Mouse (Mus musculus) brown adipose tissue, adult 24 weeks (tissue): ENCODE measurements around the gene Col6a4. TPM values are rescaled to one million over a fixed set of nuclear protein-coding genes. Genes with fewer than 3 reads are reported as not detected.

Source experiments
- H3K27ac ChIP-seq: fragments of 200-500 bp; replicated peaks from 2 replicates; pipeline ENCODE4 v1.5.1; 2012; ENCODE audit warnings: low read depth, mild to moderate bottlenecking, low read length
- H3K4me1 ChIP-seq: fragments of 200-500 bp; 2 replicates; pipeline ENCODE4 v1.6.1; 2012; ENCODE audit warnings: low read length, mixed read lengths; ENCODE audit not compliant: control insufficient read depth, insufficient read depth, insufficient read length
- H3K4me3 ChIP-seq: fragments of 200-500 bp; 2 replicates; pipeline ENCODE4 v1.5.1; 2012; ENCODE audit warnings: low read depth, mild to moderate bottlenecking, low read length, moderate library complexity; ENCODE audit not compliant: insufficient read depth
- polyA plus RNA-seq: library from polyadenylated mRNA; stranded (reverse); fragments of >200 nt; gene quantifications from 2 replicates; pipeline ENCODE4 v1.2.4, GENCODE M21; 2012; ENCODE audit not compliant: missing spikeins, insufficient read depth, insufficient read length

Col6a4 gene
- polyA plus RNA-seq, 1 experiment: not detected

DNA sequence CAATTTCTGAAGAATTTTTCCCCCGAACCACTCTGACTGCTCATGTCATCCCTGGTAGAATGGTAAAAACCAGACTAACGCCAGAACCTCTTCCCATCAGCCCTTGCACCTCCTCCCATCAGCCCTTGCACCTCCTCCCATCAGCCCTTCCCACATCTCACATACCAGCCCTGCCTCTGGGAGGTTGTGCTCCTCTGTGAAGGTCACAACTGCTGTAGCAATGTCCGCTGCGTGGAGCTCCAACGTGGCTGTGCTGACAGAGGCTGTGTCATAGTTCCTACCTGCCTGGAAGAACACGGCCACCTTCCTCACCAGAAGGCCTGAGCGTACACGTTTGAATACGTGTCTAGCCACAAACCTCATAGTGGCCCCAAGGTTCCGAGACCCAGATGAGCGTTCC, 83.4 kb downstream of the Col6a4 start:
- Histone ChIP-seq H3K4me3 (no peak overlapping the region), H3K27ac (no peak overlapping the region), H3K4me1 (no peaks in the 10 kb centered on the region)

DNA sequence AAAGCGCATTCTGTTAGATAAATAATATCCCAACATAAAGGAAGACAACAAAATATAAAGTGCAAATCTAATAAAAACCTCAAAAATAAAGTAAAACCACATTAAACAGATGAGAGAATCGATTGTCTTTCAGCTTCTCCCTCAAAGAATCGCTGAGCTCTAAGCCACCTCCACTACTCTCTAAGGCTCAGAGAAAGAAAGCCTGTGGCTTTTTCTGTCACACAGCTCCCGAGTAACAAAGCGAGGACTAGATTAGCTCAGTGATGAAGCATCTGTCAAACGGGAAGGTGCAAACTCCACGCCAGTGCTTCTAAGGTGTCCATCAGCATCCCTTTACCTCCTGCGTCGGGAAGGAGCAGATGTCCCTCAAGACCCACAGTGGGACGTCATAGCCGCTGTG, 98.6 kb downstream of the Col6a4 start:
- Histone ChIP-seq H3K4me3 (no peak overlapping the region), H3K4me1 (no peaks in the 10 kb centered on the region), H3K27ac (no peak overlapping the region)

DNA sequence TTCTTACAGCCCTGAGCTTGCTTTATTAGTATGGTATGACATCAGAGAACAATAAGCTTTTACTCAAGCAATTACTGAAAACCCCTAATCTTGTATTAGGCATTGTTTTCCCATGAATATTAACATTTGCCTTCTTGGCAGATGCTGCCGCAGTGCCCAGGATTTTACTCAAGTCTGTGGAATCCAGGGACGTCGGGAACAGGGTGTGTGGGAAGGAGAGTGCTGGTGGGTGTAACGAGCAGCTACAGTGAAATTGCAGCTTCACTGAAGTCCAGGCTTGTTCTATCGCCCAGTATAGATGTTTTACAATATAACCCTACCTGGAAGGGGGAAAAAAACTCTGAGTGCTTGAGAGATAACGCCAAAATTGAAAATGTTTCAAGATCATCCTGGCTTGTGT, 104.2 kb downstream of the Col6a4 start:
- Histone ChIP-seq H3K27ac (no peak overlapping the region), H3K4me3 (no peak overlapping the region), H3K4me1 (no peaks in the 10 kb centered on the region)

DNA sequence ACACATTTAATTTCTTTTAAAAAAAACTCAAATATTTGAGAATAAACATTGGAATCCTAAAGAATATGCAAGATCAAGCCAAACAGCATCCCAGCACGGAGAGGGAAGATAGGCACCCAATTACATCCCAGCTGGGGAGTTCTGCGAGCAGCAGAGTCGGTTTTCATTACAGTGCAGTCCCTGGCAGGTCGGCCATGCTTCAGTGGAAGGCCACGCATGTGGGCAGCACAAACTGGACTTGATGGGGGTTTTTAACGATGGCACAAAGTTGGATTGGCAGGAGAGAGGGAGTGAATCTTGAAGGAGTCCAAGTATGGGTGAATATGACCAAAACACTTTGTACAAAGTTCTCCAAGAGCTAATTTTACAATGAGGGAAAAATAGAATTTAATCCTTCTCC, 106.5 kb downstream of the Col6a4 start:
- H3K27ac ChIP-seq: no peak overlapping the region
- no peaks in the 10 kb centered on the region for H3K4me1 ChIP-seq
- H3K4me3 ChIP-seq: no peak overlapping the region

DNA sequence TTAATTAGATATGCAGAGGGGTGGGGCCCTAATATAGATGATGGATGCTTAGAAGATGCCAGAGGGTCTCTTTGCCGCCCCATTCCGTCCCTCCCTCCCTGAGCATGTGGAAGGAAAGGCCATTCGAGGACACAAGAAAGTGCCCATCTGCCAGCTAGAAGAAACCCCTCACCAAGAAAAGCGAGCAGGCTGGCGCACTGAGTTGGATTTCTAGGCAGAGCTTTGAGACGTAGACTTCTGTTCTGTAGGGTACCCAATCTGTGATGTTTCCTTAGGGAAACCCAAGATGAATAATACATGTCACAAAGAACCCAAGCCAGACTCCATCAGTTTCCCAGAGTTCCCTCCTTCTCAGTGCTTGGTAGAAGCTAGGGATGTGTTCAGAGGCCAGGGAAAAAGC, 107.1 kb downstream of the Col6a4 start:
- no peaks in the 10 kb centered on the region for H3K4me1 ChIP-seq
- H3K27ac ChIP-seq: no peak overlapping the region
- no peak overlapping the region for H3K4me3 ChIP-seq

DNA sequence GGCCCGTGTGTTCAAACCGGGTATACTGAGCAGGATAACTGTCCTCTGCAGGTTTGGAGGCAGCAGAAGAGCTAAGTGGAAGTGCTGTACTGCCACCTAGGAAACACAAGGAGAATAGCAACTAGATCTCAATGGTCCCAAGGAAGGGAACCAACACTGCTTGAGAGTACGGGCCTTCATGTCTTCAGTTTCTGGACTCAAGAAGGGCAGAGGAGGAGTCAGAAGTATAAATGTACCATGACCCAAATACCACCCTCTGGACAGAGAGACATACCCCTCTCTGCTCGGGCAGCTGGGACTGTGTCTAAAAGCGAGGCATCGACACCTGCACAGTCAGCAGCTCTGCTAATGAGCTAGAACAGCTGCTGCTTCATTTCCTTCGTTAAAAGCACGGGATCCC, 108.5 kb downstream of the Col6a4 start:
- H3K27ac ChIP-seq: no peak overlapping the region
- H3K4me1 ChIP-seq: no peaks in the 10 kb centered on the region
- H3K4me3 ChIP-seq: no peak overlapping the region

DNA sequence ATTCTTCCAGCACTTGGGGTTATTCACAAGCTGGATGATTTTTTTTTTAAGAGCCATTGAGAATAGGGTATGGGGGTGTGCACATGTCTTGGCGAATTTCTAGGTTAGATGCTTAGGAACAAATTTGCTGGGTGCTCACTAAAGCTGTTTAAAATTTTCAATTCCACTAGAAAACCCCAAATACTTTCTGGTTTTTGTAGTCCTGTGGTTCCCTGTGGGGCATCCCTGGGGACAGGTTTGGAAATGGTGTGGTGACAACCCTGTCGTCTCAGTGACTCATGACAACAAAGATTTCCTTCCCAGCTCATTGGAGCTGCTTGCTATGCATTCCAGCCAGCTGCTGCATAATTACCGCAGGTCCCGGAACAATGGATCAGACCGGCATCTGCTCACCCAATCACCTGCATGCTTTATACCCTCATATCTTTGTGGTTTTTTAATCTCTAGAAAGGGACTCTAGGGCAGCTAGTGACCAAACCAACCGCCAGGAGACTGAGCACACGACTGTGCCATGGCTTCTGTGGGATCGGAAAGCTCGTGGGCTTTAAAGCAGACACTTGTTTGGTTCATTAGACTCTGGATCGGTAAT, 111.6 kb downstream of the Col6a4 start:
- no peaks in the 10 kb centered on the region for H3K4me1 ChIP-seq
- H3K27ac ChIP-seq: no peak overlapping the region
- H3K4me3 ChIP-seq: no peak overlapping the region

DNA sequence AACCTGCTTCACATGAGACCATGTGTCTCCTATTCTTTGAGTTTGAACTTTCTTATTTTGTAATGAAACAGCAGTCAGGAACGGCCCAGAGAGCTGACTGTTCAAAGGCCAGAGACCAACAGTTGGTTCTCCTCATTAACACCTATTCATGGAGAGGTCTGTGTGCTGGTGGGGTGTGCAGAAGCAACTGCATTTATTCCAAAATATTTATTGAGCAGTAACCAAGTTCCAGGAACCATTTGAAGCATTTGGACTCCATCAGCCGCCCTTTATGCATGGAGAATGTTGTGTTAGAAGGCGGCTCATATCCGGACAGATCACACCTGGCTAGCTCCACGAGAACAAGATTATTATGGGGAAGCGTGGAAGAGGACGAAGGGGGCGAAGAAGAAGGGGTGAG, 118.1 kb downstream of the Col6a4 start:
- Histone ChIP-seq H3K27ac (no peak overlapping the region), H3K4me3 (no peak overlapping the region), H3K4me1 (no peaks in the 10 kb centered on the region)

DNA sequence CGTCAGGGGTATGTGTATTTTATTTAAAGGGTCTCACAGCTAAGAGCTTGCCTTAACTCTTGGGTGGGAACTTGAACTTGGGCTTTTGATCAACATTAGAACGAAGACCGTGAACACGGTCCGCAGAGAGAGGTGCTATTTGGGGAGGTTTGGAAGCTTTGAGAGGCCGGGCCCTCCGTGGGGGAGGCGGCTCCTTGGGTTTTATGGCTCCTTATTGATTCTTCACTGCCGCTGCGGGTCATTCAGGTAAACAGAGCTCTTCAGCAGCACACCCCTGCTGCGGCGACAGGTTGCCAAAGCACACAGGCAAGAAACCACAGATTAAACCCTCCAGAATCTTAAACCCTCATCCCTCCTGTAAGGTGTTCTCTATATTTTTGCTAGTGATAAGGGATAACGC, 119.7 kb downstream of the Col6a4 start:
- Histone ChIP-seq H3K4me1 (no peaks in the 10 kb centered on the region), H3K27ac (no peak overlapping the region), H3K4me3 (no peak overlapping the region)

DNA sequence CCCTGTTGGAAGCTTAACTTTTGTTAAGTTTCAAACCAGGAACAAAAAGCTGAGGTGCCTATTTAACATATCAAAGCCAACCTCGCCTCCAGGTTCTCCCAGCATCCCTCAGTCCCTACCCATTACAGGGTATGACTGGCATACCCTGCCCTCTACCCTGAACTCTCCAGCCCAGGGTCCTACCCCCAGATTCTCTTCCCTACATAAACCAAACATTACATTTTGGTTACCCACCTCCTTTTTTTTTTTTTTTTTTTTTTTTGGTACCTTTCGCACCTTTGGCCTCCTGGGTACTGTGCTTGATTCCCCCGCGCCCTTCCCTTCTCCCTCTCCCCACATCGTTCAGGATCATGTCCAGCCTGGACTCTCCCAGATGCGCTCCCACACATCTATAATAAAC, 120.3 kb downstream of the Col6a4 start:
- Histone ChIP-seq H3K27ac (no peak overlapping the region), H3K4me3 (no peak overlapping the region), H3K4me1 (no peaks in the 10 kb centered on the region)

DNA sequence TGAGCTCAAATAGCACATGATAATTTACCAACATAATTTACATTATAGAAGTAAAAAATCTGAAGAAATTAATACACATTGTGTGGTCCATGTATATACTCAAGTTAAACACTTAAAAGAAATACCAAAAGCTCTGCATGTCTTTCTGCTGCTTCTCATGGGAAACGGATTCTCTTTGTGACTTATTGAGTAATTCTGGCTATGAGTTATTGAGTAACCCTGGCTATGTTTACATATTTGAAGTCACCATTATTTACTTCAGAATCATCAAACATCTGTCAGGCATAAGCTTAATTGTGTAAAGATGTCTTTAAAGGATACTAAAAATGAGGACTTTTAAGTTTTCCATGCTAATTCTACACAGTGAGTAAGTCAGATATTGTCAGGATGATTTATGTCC, 122.8 kb downstream of the Col6a4 start:
- H3K27ac ChIP-seq: no peak overlapping the region
- H3K4me1 ChIP-seq: no peaks in the 10 kb centered on the region

DNA sequence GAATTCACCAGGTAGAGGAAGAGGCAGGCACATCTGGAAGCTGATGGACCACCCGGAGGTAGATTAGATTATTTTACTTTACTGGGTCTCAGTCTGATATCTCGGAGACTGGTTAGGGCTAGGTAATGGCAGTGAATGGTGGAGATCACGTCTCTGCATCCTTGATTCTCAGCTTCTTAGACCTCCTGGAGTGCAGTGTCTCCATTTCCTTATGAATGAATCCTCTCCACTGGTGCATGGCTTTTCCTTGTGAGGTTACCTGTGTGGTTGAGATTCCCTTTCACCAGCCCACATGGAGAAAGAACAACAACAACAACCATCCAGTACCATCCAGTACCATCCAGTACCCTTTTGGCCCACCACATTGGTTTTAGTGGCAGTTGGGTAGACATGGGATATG, 124.6 kb downstream of the Col6a4 start:
- Histone ChIP-seq H3K4me1 (no peaks in the 10 kb centered on the region), H3K4me3 (no peak overlapping the region), H3K27ac (no peak overlapping the region)

More for the DNA sequence above, 122.8 kb downstream of the Col6a4 start:
- no peak overlapping the region for H3K4me3 ChIP-seq

DNA sequence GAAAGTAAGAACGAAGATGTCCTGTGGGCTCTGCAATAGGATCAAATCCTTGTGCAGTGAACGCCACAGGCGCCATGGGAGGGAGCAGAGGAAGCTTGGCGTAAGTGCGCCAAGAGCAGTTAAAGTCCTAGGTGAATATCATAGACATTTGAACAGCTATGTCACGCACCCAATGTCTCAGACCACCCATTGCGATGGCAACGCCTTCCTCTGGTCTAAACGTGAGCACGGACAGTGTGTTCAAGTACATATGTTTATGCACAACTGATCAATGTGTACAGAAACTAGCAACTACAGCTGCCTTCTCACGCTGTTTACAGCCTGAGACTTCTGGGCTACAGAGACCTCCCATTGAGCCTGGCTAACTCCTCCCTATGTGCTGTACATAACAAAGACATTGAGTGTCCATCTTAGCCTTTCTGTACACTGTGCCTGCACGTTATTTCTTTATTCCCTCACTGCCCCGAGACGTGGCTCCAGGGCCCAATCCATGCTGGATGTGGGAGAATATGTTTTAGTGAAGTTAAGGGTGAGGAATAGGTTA, 125.2 kb downstream of the Col6a4 start:
- no peak overlapping the region for H3K27ac ChIP-seq
- H3K4me1 ChIP-seq: no peaks in the 10 kb centered on the region
- H3K4me3 ChIP-seq: no peak overlapping the region

DNA sequence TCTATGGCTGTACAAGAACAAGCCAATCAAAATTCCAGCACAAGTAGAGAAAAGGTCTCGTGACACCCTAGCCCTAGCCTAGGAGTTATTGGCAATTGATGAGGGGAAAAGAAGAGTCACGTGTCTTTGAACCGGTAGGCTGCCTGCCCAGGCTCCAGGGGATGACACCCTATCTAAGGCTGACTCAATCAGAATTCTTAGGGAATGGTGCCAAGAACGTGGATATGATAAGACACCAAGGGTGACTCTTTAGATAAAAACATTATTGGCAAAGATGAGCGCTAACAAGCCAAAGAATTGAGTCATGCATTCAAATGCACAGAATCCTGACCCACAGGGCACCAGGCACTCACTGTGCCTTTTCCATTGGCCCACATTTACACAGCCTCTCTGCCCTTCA, 125.7 kb downstream of the Col6a4 start:
- Histone ChIP-seq H3K4me1 (no peaks in the 10 kb centered on the region), H3K27ac (no peak overlapping the region)

DNA sequence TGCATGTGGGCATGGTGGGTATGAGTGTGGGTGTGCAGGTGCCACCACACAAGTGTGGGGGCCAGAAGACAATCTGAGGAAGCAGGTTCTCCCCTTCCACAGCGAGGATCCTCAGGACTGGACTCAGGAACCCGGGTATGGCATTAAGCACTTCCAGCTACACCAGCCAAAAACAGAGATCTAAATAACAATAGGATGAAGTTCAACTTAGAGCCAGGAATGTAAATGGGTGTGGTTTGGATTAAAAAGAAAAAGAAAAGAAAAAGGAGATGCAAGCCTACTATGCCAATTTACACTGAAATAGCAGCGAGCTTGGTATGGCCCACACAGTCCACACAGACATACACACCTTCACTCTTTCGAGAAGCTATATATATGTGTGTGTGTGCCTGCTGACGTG, 128.6 kb downstream of the Col6a4 start:
- Histone ChIP-seq H3K4me1 (no peaks in the 10 kb centered on the region), H3K4me3 (no peak overlapping the region), H3K27ac (no peak overlapping the region)

More for the DNA sequence above, 125.7 kb downstream of the Col6a4 start:
- H3K4me3 ChIP-seq: no peak overlapping the region

DNA sequence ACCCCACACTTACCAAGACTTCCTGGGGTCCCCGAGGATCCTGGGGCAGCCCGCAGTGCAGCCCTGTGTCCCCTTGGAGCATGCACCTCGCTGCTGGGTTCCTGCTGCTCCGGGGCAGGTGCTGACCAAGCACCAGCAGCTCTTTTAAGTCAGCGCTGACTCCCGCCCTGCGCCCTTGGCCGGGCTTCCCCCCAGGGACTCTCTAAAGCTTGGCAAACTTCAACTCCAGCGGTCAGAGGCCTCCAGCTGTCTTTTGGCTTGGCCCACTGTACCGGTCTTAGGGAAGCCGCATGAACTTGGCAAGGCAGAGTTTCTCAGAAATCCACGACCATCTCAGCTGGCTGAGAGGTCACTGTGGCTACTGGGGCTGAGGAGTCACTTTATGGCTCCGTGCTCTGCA, 136.1 kb downstream of the Col6a4 start, which contains the start of gene Col6a5:
Gene Col6a5, minus strand, starts transcription at position 111 of the 400 bp plus-strand sequence.
- no peak within 1 kb of the TSS for H3K4me3 ChIP-seq
- no peak within 1 kb of the TSS for H3K27ac ChIP-seq
- H3K4me1 ChIP-seq: no peaks in the 10 kb centered on the region
